Mouse (Mus musculus): ENCODE data around the gene Slc25a11. TPM values are rescaled to one million over a fixed set of nuclear protein-coding genes. Genes with fewer than 3 reads are reported as not detected.

Gene Slc25a11
- polyA plus RNA-seq, 1 experiment from 2014 or later, result 158 TPM

DNA sequence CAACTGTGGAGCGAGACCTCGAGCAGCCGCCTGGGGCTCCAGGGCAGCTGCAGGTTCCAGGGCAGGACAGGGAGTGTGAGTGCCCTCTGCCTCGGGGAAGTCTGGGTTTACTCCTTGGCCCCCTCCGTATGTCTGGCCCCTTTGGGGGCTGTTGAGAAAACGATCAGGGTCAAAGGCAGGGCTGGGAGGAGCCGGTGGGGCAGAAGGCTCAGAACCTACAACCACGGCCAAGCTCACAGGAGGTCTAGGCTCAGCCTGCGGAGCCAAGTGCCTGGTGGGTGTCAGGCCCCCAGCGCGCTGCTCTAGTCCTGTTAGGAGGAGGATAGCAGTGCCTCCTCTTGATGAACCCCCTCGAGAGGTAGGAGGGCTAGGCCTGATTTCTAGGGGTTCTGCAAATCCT lies 33.9 kb upstream of the Slc25a11 start:
- ATAC-seq (replicated peaks; ENCODE audit: low FRiP score, low TSS enrichment, low read depth), result no peak
- H3K27ac ChIP-seq (ENCODE audit: low read depth), result no peak overlapping the region

DNA sequence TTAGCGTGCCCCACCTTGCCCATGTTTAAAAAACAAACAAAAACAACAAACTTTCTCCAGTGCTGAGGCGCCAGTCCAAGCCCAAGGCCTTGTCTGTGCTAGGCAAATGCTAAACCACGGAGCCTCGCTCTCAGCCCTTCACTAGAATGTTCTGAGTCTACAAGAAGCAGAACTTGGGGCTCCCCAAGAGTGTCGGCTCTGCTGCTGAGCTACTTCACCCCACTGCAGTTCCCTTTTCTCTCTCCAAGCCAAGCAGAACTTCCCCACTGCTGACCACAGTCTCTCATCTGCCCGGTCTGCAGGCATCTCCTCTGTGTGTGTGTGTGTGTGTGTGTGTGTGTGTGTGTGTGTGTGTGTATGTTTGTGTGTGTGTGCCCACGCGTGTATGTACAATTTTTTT lies 32.6 kb upstream of the Slc25a11 start:
- Histone ChIP-seq H3K4me1 (replicated peaks; ENCODE audit: control insufficient read depth, insufficient read depth, low read length) (no peaks in the 10 kb centered on the region; the same call in 1 of the 2 replicates), H3K4me3 (ENCODE audit: low read depth, low read length) (no peak overlapping the region), H3K27ac (ENCODE audit: low read depth) (no peak overlapping the region), H3K9me3 (ENCODE audit: control insufficient read depth, low read length) (no peaks in the 10 kb centered on the region), H3K9ac (ENCODE audit: low read length) (no peak overlapping the region), H3K27me3 (replicated peaks; ENCODE audit: control insufficient read depth, insufficient read depth, low read length) (no peaks in the 10 kb centered on the region), H3K36me3 (ENCODE audit: control insufficient read depth, insufficient read depth, low read length) (peaks cover 66% of the 10 kb centered on the region), H3K4me2 (ENCODE audit: low read length) (no peak overlapping the region)
- no peak for ATAC-seq (replicated peaks; ENCODE audit: low FRiP score, low TSS enrichment, low read depth)
- 88% methylated on average over 8 of the region's 8 CpGs for WGBS
- no peak for DNase-seq (ENCODE audit: low spot score)

More for the DNA sequence above, 33.9 kb upstream of the Slc25a11 start:
- Histone ChIP-seq H3K4me3 (ENCODE audit: low read depth, low read length) (no peak overlapping the region), H3K9ac (ENCODE audit: low read length) (no peak overlapping the region), H3K27me3 (replicated peaks; ENCODE audit: control insufficient read depth, insufficient read depth, low read length) (no peaks in the 10 kb centered on the region), H3K9me3 (ENCODE audit: control insufficient read depth, low read length) (no peaks in the 10 kb centered on the region), H3K36me3 (ENCODE audit: control insufficient read depth, insufficient read depth, low read length) (peaks cover 60% of the 10 kb centered on the region), H3K4me1 (replicated peaks; ENCODE audit: control insufficient read depth, insufficient read depth, low read length) (peaks cover under 1% of the 10 kb centered on the region; the same call in 1 of the 2 replicates), H3K4me2 (ENCODE audit: low read length) (no peak overlapping the region)
- 62% methylated on average over 12 of the region's 12 CpGs for WGBS
- no peak for DNase-seq (ENCODE audit: low spot score)

DNA sequence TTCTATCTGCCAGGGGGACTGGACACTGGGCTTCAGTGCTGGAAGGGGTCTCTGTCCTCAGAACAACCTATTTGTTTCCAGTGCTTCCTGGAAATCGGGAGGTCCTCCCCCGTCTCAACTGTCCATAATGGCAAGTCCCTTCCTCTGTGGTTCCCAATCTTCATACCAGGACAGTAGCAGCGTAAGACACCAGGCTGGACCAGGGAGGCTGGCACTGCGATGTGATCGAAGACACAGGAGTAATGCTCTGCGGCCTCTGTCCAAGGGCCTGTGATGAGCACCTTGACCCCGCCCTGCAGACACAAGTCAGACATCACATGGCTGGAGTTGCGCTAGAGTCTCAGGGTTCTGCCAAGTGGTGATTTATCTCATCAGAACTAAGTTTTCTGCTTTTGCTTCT lies 32.1 kb upstream of the Slc25a11 start:
- no peak overlapping the region for H3K4me3 ChIP-seq (ENCODE audit: low read depth, low read length)
- no peak overlapping the region for H3K27ac ChIP-seq (ENCODE audit: low read depth)
- WGBS, result 94% methylated on average over 8 of the region's 8 CpGs
- H3K9ac ChIP-seq (ENCODE audit: low read length), result no peak overlapping the region
- no peaks in the 10 kb centered on the region for H3K27me3 ChIP-seq (replicated peaks; ENCODE audit: control insufficient read depth, insufficient read depth, low read length)
- no peak for ATAC-seq (replicated peaks; ENCODE audit: low FRiP score, low TSS enrichment, low read depth)
- peaks cover 63% of the 10 kb centered on the region for H3K36me3 ChIP-seq (ENCODE audit: control insufficient read depth, insufficient read depth, low read length)
- no peak for DNase-seq (ENCODE audit: low spot score)
- no peak overlapping the region for H3K4me2 ChIP-seq (ENCODE audit: low read length)
- no peaks in the 10 kb centered on the region for H3K9me3 ChIP-seq (ENCODE audit: control insufficient read depth, low read length)
- H3K4me1 ChIP-seq (replicated peaks; ENCODE audit: control insufficient read depth, insufficient read depth, low read length), result no peaks in the 10 kb centered on the region; the same call in 1 of the 2 replicates

DNA sequence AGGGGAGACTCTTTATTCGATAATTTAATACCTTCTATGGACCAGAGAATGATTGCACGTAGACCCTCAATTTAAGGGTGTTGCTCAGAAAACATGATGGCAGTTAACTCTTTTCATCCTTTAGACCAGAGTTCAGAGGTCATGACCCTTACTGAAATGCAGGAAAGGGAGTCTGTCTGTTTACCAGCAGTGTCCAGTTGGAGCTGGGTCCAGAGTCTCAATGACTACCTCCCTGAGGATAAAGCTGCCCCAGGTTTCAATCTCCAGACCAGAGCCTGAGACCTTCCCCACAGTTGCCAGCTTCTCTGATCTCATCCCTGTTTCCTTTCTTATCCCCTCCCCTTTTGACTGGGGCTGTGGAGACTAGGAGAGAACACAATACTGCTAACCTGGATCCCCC lies 31.3 kb upstream of the Slc25a11 start:
- Histone ChIP-seq H3K9ac (ENCODE audit: low read length) (no peak overlapping the region), H3K36me3 (ENCODE audit: control insufficient read depth, insufficient read depth, low read length) (peaks cover 61% of the 10 kb centered on the region), H3K4me1 (replicated peaks; ENCODE audit: control insufficient read depth, insufficient read depth, low read length) (no peaks in the 10 kb centered on the region; the same call in 1 of the 2 replicates), H3K9me3 (ENCODE audit: control insufficient read depth, low read length) (no peaks in the 10 kb centered on the region), H3K27me3 (replicated peaks; ENCODE audit: control insufficient read depth, insufficient read depth, low read length) (no peaks in the 10 kb centered on the region), H3K4me2 (ENCODE audit: low read length) (no peak overlapping the region), H3K27ac (ENCODE audit: low read depth) (no peak overlapping the region), H3K4me3 (ENCODE audit: low read depth, low read length) (no peak overlapping the region)
- ATAC-seq (replicated peaks; ENCODE audit: low FRiP score, low TSS enrichment, low read depth) (no peak), DNase-seq (ENCODE audit: low spot score) (no peak)
- WGBS, result 66% methylated on average over 2 of the region's 2 CpGs

DNA sequence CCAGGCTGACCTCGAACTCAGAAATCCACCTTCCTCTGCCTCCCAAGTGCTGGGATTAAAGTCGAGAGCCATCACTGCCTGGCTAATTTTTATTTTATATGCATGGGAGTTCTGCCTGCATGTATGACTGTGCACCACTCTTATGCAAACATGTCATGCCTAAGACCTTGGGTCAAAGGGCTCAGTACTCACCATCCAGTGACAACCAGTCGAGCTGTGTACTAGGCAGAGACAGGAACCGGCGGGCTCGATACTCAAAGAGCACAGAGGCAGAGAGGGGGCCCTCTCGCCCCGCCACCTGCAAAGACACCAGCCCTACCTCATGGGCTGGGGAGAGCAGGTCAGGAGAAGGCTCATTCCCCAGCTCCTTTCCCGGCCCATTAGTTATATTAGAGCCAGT lies 30.8 kb upstream of the Slc25a11 start:
- Histone ChIP-seq H3K9me3 (ENCODE audit: control insufficient read depth, low read length) (no peaks in the 10 kb centered on the region), H3K4me1 (replicated peaks; ENCODE audit: control insufficient read depth, insufficient read depth, low read length) (no peaks in the 10 kb centered on the region; the same call in 1 of the 2 replicates), H3K4me3 (ENCODE audit: low read depth, low read length) (no peak overlapping the region), H3K27me3 (replicated peaks; ENCODE audit: control insufficient read depth, insufficient read depth, low read length) (no peaks in the 10 kb centered on the region), H3K36me3 (ENCODE audit: control insufficient read depth, insufficient read depth, low read length) (peaks cover 60% of the 10 kb centered on the region), H3K4me2 (ENCODE audit: low read length) (no peak overlapping the region), H3K9ac (ENCODE audit: low read length) (no peak overlapping the region), H3K27ac (ENCODE audit: low read depth) (no peak overlapping the region)
- no peak for ATAC-seq (replicated peaks; ENCODE audit: low FRiP score, low TSS enrichment, low read depth)
- no peak for DNase-seq (ENCODE audit: low spot score)
- 74% methylated on average over 9 of the region's 9 CpGs for WGBS

DNA sequence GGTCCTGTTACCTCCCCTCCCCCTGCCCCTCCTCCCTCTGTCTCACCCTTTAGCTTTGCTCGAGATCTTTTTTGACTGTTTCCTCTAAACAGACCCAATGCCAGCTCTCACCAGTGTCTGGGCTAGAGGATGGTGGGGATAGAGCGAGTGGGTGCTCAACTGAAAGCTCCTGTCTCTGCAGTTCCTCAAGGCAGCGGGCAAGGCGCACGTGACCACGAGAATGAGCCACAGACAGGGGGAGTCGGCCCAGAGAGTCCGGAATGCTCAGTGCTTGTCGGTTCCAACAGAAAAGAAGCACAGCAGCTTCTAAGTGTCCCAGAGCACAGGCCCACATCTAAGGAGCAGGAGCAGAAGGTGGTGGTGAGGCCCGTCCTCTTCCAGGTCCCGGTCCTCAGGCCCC lies 27.2 kb upstream of the Slc25a11 start:
- Histone ChIP-seq H3K36me3 (ENCODE audit: control insufficient read depth, insufficient read depth, low read length) (peaks cover 47% of the 10 kb centered on the region), H3K9ac (ENCODE audit: low read length) (no peak overlapping the region)
- ATAC-seq (replicated peaks; ENCODE audit: low FRiP score, low TSS enrichment, low read depth), result no peak

DNA sequence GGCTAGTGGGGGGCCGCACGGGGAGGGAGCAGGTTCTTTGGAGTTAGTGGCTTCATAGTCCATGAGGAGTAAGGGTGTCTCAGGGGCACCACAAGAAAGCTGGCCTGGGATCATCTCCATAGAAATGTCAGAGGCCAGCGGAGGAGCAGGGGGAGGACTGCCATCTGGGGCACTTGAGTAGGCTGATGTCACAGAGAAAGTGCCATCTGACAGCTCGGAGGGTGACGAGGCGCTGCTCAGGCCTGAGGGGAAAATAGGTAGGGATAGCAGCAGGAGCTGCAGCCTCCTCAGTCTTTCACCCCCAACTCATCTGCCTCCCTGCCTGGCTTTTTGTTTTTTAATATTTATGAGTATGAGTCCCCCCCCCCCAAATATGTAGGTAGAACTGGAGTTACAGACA lies 26.7 kb upstream of the Slc25a11 start:
- 84% methylated on average over 6 of the region's 6 CpGs for WGBS
- Histone ChIP-seq H3K9ac (ENCODE audit: low read length) (no peak overlapping the region), H3K27me3 (replicated peaks; ENCODE audit: control insufficient read depth, insufficient read depth, low read length) (no peaks in the 10 kb centered on the region), H3K9me3 (ENCODE audit: control insufficient read depth, low read length) (no peaks in the 10 kb centered on the region), H3K4me2 (ENCODE audit: low read length) (no peak overlapping the region), H3K27ac (ENCODE audit: low read depth) (no peak overlapping the region), H3K36me3 (ENCODE audit: control insufficient read depth, insufficient read depth, low read length) (peaks cover 42% of the 10 kb centered on the region), H3K4me1 (replicated peaks; ENCODE audit: control insufficient read depth, insufficient read depth, low read length) (peaks cover 7% of the 10 kb centered on the region), H3K4me3 (ENCODE audit: low read depth, low read length) (no peak overlapping the region)
- ATAC-seq (replicated peaks; ENCODE audit: low FRiP score, low TSS enrichment, low read depth) (no peak), DNase-seq (ENCODE audit: low spot score) (no peak)

More for the DNA sequence above, 27.2 kb upstream of the Slc25a11 start:
- no peak for DNase-seq (ENCODE audit: low spot score)
- no peaks in the 10 kb centered on the region for H3K27me3 ChIP-seq (replicated peaks; ENCODE audit: control insufficient read depth, insufficient read depth, low read length)
- H3K9me3 ChIP-seq (ENCODE audit: control insufficient read depth, low read length), result no peaks in the 10 kb centered on the region
- no peak overlapping the region for H3K4me2 ChIP-seq (ENCODE audit: low read length)
- H3K27ac ChIP-seq (ENCODE audit: low read depth), result no peak overlapping the region
- H3K4me1 ChIP-seq (replicated peaks; ENCODE audit: control insufficient read depth, insufficient read depth, low read length), result peaks cover 7% of the 10 kb centered on the region
- H3K4me3 ChIP-seq (ENCODE audit: low read depth, low read length), result no peak overlapping the region
- WGBS, result 65% methylated on average over 11 of the region's 11 CpGs

DNA sequence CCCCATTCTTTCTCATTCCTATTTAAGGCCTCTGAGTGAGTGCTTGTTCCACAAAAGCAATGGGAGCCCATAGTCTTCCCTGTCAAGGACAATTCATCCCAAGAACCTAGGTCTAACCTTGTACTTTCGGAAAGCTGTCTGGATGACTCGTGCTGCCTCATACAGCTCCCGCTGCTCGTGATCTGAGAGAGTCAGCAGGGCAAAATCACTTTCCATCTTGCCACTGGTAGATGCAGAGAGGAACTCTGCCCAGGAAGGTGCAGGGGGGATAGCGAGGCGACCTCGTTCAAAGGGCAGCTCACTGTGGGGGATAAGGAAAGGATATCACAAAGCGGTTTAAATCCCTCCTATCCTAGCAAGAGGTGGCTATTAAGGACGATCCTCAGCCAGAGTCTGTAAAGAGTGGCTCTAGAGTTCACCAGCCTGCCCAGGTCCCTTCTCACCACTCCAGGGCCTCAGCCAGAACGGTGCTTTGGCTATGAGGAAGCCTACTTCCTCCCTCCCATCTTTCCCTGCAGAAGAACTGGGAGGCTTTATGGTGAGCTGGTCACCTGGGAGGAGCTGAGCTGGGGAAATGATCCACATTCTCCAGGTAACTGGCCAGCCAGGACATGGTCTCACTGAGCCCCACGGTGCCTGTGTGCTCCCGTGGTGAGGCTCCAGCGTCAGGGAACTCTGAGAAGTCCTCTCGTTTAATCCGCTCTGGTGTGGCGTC lies 24.2 kb upstream of the Slc25a11 start:
- Histone ChIP-seq H3K9me3 (ENCODE audit: control insufficient read depth, low read length) (no peaks in the 10 kb centered on the region), H3K36me3 (ENCODE audit: control insufficient read depth, insufficient read depth, low read length) (peaks cover 42% of the 10 kb centered on the region), H3K9ac (ENCODE audit: low read length) (no peak overlapping the region), H3K4me2 (ENCODE audit: low read length) (peak overlapping the region; percentile 66; the same call in 1 of the 2 replicates), H3K4me1 (replicated peaks; ENCODE audit: control insufficient read depth, insufficient read depth, low read length) (peaks cover 21% of the 10 kb centered on the region), H3K27ac (ENCODE audit: low read depth) (no peak overlapping the region), H3K27me3 (replicated peaks; ENCODE audit: control insufficient read depth, insufficient read depth, low read length) (no peaks in the 10 kb centered on the region), H3K4me3 (ENCODE audit: low read depth, low read length) (no peak overlapping the region)
- DNase-seq (ENCODE audit: low spot score) (no peak), ATAC-seq (replicated peaks; ENCODE audit: low FRiP score, low TSS enrichment, low read depth) (no peak)
- WGBS, result 88% methylated on average over 16 of the region's 16 CpGs

DNA sequence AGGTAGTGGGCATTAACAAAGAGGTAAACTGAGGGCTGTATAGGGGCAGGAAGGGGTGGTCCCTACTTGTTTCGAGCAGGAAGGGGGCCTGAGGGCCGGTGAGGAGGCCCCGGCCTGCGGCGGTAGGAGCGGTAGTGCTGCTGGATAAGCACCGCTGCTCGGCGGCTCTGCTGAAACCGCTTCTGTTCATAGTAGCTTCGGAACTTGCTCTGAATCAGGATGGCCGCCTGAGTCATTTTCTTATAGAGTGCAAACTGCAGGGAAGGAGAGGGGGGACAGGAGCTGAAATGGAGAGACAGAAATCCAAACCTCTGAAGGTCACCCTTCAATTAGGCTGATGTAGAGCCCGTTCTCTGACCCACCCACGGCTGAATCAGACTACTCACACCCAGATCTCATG lies 23.2 kb upstream of the Slc25a11 start:
- no peak for DNase-seq (ENCODE audit: low spot score)
- peak overlapping the region; percentile 72 for H3K9ac ChIP-seq (ENCODE audit: low read length)
- no peaks in the 10 kb centered on the region for H3K27me3 ChIP-seq (replicated peaks; ENCODE audit: control insufficient read depth, insufficient read depth, low read length)
- no peaks in the 10 kb centered on the region for H3K9me3 ChIP-seq (ENCODE audit: control insufficient read depth, low read length)
- H3K4me1 ChIP-seq (replicated peaks; ENCODE audit: control insufficient read depth, insufficient read depth, low read length), result peaks cover 21% of the 10 kb centered on the region
- no peak for ATAC-seq (replicated peaks; ENCODE audit: low FRiP score, low TSS enrichment, low read depth)
- H3K4me3 ChIP-seq (ENCODE audit: low read depth, low read length), result peak overlapping the region; percentile 70
- H3K36me3 ChIP-seq (ENCODE audit: control insufficient read depth, insufficient read depth, low read length), result peaks cover 39% of the 10 kb centered on the region
- peak overlapping the region; percentile 96 for H3K27ac ChIP-seq (ENCODE audit: low read depth)
- H3K4me2 ChIP-seq (ENCODE audit: low read length), result peak overlapping the region; percentile 66
- WGBS, result 49% methylated on average over 14 of the region's 14 CpGs
